Mouse (Mus musculus) lung, adult 2 months (tissue): ENCODE results near the gene Scn8a.

Experiments
- CTCF ChIP-seq: fragments of 200-500 bp; IDR thresholded peaks from 2 replicates; pipeline ENCODE4 v1.5.1; 2011; ENCODE audit warnings: mild to moderate bottlenecking, low read length, control low read depth; ENCODE audit not compliant: insufficient read depth
- POLR2A ChIP-seq: fragments of 200-500 bp; IDR thresholded peaks from 2 replicates; pipeline ENCODE4 v1.6.1; 2011; ENCODE audit warnings: low read depth, mild to moderate bottlenecking, control low read depth, low read length, borderline replicate concordance; ENCODE audit errors: extremely low read depth

DNA sequence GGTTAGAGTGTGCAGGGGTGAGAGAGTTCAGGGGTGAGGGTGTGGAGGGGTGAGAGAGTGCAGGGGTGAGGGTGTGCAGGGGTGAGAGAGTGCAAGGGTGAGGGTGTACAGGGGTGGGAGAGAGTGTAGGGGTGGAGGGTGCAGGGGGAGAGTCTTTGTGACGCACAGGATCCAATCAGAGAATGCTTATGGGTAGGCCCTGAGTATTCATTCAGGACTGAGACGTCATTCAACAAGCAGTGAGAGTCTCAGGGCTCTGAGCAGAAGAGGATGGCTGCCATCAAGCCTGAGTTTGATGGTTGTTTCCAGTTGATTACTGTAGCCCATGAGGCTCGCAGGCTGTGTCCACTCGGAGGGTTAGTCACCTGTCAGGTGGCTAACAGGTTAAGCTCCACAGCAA, 48.4 kb downstream of the Scn8a start:
- no peak for TF ChIP-seq CTCF
- no peak for TF ChIP-seq POLR2A
